Mouse (Mus musculus) urinary bladder, postnatal 36 days (tissue): ENCODE measurements at regions not wholly inside any gene's neighbourhood (a gene's known extent, or its start where the extent isn't known, plus 50 kb on each side); places are given as distances from the start of the nearest gene placed in this dataset.

Experiments
- DNase-seq, 2 experiments: peaks; one replicate each; pipeline ENCODE4 v3.0.0; 2022; ENCODE audit warnings: low spot score in 2 of 2, mixed read lengths in 1 of 2

DNA sequence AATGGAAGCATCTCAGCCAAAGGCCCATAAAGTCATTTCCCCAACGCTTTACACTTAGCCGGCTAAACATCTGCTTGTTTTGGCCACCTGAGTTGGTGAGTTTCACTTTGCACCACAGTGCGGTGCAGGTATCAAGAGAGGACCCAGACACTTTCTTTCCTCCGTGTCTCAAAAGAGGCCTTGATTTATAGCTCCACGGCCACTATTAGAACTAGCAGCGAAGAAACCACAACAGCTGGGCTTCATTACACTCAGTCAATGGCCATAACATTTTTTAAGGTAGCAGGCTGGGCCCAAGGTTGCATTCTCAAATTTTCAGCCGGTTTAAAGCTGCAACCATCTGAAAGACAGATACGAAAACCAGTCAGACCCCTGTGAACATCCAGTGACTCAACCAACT lies 103.4 kb downstream of the Mreg start:
- no peak for DNase-seq

GRCm38 (mm10) chr1:72107125-72107524 lies 105.0 kb downstream of the Mreg start:
- DNase-seq = no peak

GRCm38 (mm10) chr1:72106655-72107054 lies 105.5 kb downstream of the Mreg start:
- no peak for DNase-seq

GRCm38 (mm10) chr1:72105435-72106057 lies 106.6 kb downstream of the Mreg start:
- no peak for DNase-seq

DNA sequence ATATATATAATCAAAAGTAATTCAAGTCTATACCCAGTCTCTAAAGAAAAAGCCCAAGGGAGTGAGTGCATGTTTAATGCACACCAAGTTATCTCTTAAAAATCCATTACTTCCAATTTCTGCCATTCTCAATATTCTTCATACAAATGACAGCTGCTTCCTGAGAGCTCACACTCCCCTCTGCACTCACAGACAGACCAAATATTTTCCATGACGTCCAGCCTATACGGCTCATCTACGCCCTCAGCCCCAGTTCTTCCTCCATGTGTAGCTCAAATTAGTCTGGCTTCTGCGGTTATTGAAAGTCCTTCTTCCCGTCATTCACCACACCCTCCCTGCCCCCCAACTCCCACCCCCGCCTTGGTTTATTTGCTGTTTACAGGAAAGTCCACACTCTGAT lies 108.1 kb downstream of the Mreg start:
- DNase-seq = no peak

DNA sequence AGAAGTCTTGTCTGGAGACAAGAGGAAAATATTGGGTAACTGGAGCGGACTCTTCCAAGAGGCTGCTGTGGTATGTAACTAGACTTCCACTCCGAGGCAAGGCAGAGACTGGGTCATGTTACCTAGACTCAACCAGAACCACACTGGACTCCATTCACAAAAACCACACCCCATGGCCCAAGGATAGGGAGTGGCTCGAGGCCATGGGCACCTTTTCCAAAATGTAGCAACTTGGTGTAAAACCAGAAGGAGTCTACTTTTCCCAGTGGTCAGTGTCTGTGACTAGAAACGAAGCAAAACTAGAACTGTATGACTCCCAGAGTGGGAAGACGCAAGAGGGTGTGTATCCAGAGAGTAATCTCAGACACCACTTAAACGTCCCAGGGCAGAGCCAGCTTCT lies 108.7 kb downstream of the Mreg start:
- no peak for DNase-seq

GRCm38 (mm10) chr1:72099447-72099846 lies 112.7 kb downstream of the Mreg start:
- DNase-seq = no peak

GRCm38 (mm10) chr1:72091344-72091743 lies 120.8 kb downstream of the Mreg start:
- DNase-seq = no peak

DNA sequence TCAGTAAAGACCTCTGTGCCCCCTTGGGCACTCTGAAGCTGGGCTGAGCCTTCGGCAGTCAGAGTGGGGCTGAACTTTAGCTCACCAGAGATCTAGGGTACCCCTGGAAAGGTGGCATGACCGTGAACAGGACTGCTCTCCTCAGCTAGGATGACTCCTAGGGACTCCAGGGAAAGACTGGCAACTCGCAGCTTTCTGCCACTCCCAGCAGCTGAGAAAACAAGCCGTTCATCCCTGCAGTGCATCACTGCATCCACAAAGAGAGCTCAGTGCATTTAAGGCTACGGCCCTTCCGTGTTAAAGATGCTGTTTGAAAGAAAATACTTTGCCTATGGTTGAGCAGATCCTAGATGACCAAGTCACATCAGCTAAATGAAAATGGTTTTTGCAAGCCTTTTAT lies 126.4 kb downstream of the Mreg start:
- no peak for DNase-seq

- no peak for DNase-seq
Observed at GRCm38 (mm10) chr1:72084219-72084618, 127.9 kb downstream of the Mreg start.

DNA sequence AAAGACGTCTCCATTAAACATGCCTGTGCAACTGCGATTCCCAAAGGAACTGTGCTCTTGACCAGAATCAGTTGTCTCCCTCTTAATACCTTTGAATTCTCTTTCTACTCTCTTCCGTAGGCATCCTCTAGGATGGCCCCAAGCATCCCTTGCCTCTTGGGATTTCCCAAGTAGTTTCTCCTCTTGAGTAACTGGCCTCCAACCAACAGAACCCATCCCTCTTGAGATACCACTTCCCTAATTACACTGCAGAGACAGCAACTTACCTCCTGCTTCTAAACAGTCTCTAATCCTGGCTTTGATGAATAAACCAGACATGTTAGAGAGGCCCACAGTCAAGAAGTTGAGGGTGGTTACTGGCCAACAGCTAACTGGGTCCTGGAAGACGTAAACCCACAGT lies 129.7 kb downstream of the Mreg start:
- no peak for DNase-seq

DNA sequence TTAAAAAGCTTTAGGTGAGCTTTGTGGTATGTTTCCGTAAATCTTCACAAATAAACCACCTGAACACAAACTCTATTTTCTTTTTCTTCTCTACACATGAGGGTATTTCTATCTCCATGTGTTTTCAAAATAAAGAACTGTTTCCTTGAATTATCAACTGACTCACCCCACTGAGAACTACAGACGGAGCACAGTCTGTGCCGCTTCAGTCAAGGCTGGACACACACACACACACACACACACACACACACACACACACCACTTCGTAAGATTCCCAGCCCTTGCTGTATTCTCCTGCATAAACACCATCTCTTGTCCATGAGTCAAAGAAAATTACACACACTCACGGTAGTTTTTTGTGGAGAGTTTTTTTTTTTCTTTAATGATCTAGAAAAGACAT lies 130.3 kb downstream of the Mreg start:
- no peak for DNase-seq

DNA sequence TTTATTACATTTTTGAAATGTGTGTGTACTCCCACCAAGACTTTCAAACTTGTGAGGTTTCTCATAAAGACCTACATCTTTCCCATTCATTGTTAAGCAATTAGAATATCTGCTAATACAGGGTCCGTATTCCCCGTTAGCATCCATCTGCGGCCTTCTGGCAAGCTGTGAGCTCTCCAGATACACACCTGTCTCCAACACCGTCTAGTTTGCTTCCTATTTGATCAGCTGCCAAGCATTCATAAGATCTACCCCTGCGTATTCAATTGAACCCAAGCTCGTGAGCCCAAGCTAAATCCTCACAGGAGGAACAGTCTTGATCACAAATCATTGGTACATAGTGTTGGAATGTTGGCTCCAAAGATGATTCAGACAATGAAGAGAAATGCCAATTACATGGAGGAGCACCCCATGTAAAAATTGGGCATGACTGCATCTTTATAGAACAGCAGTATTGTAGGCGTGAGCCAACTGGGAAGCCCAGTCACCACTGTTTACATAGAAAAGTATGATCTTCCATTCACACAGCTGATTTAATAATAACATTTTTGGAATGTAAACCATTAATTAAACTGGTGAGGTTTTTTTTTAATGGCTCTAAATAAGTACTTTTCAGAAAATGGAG lies 133.1 kb downstream of the Mreg start:
- DNase-seq = no peak

GRCm38 (mm10) chr1:72076341-72076740 lies 135.8 kb downstream of the Mreg start:
- no peak for DNase-seq

GRCm38 (mm10) chr1:72075464-72075863 lies 136.6 kb downstream of the Mreg start:
- no peak for DNase-seq

GRCm38 (mm10) chr1:72073245-72073644 lies 138.9 kb downstream of the Mreg start:
- DNase-seq = no peak

DNA sequence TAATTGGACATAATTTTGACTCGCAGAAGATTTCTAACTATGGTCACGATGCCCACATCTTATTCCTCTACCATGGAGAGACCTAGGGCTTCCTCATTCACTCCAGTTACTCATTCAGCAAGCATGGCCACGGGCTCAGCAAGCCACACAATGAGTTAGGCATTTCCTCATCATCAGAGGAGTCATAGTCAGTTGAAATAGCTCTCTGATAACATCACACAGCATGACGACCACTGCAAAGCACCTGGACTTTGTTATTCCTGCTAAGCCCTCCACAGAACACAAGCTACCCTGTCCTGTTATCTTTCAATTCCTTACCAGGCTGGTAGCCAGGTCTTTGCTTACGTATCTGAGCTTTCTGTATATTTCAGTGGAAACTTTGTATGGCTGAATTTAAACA lies 141.6 kb downstream of the Mreg start:
- no peak for DNase-seq

DNA sequence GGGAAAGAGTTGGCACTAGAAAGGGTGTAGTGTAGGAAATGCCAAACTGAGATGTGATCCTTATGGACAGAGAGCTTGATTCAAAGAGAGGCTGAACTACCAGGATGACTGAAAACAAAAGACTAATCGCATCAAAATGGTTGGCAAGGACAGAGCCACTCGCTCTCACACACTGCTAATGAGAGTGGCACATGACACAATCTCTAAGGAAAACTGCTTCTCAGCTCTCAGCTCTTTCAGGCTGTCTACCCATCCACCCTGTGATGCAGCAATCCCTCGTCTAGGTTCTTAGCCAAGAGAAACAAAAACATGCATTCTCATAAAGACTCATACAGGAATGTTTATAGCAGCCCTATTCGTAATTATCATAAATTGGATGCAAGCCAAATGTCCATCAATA lies 143.1 kb downstream of the Mreg start:
- no peak for DNase-seq

DNA sequence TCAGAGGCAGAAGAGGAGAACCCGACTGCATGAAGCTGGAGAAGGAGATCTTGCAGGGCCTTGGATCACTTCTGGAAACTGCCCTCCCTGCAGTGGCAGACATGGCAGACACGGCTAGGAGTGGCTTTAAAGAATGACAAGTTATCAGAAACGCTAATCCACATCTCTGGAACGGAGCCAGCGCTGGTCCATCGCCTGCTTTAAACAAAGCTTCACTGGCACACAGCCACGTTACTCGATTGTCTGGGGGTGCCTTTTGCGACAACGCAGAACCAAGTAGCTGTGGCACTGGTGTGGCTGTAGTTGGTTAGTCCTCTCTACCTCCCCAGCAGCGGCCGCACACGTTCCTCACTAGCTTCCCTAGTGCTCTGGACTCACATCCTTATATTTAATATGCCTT lies 147.0 kb downstream of the Mreg start:
- no peak for DNase-seq

GRCm38 (mm10) chr1:72060393-72060792 lies 151.7 kb downstream of the Mreg start:
- no peak for DNase-seq

- no peak for DNase-seq
Observed at GRCm38 (mm10) chr1:72058045-72058703, 153.9 kb downstream of the Mreg start.

- no peak for DNase-seq
Observed at GRCm38 (mm10) chr1:72054541-72054940, 157.6 kb downstream of the Mreg start.

- no peak for DNase-seq
Observed at GRCm38 (mm10) chr1:72050858-72051257, 161.2 kb downstream of the Mreg start.
